In the genomic region with DNA sequence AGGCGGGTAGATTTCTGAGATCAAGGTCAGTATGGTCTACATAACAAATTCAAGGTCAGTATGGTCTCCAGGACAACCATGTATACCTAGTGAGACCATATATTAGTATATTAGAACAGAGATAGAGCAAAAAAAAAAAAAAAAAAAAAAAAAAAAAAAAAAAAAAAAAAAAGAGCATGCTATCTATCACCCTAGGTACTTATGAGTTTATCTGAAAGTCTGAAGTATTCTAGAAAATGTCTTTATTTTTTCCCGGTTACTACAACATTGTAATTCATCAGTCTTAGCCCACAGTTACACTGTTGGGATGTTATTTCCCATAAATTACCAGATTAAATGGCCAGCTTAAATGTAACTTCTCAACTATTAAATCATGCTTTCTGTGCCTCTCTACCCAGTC, we compare ENCODE assay signal across 25 mouse cellular contexts. TPM values are rescaled to one million over a fixed set of nuclear protein-coding genes. Genes with fewer than 3 reads are reported as not detected.
A peak's percentile ranks its signal among the peaks of the same experiment; 100 is the strongest.
DNase-seq lines count a peak whose midpoint lies in the region; ATAC-seq and TF ChIP-seq lines count a peak whose summit lies in the region.
"Had no signal": no experiment of that assay in that cellular context is flagged by ENCODE, and none has a peak within 500 bp of the region (broad histone marks: within the 10 kb centered on the region; RNA-seq: fewer than 3 reads in every experiment).

No protein-coding gene starts in this region.

- dilution Hi-C loops in CH12.LX (cut with MboI; ENCODE audit: extremely low pct_ligation_motif_present, extremely low pct_unique_long_range_greater_than_20kb, low sequenced_read_pairs): no loop called here

- DNase-seq in liver: no peak
- DNase-seq in liver, postnatal 0 days: no peak
- no peak for DNase-seq in CH12.LX (ENCODE audit: extremely low read depth)
- DNase-seq in yolk sac, embryonic 10.5 days (ENCODE audit: low spot score): no peak
- DNase-seq: adrenal gland, adult 8-10 months; adrenal gland, postnatal 14 days; B cell, adult 2 months; cerebellum, adult 11 months; cerebellum, adult 18-20 months; cerebellum, adult 8-10 months; cerebellum, adult 9-11 months; cerebellum, postnatal 14 days; cerebellum, postnatal 36 days; embryo, embryonic 11 days had no signal

- no peak overlapping the region for H3K4me3 ChIP-seq in liver, embryonic 12.5 days
- no peak overlapping the region for H3K4me3 ChIP-seq in liver, embryonic 15.5 days (replicated peaks)
- H3K4me3 ChIP-seq in liver, postnatal 0 days (ENCODE audit: low read depth, low read length): no peak overlapping the region
- no peak overlapping the region for H3K4me3 ChIP-seq in CH12.LX (replicated peaks in 1 of 3; ENCODE audit: low read depth in 2 of 3, low read length in 2 of 3, poor library complexity in 1 of 3)
- H3K4me3 ChIP-seq: embryonic facial prominence, embryonic 13.5 days; embryonic facial prominence, embryonic 15.5 days; forebrain, embryonic 10.5 days; forebrain, embryonic 12.5 days had no signal

- H3K27me3 ChIP-seq in liver, embryonic 12.5 days (replicated peaks): no peaks in the 10 kb centered on the region
- H3K27me3 ChIP-seq in liver, embryonic 15.5 days: no peaks in the 10 kb centered on the region
- H3K27me3 ChIP-seq in liver, postnatal 0 days (ENCODE audit: insufficient read depth, low read length): no peaks in the 10 kb centered on the region
- H3K27me3 ChIP-seq in CH12.LX (replicated peaks): no peaks in the 10 kb centered on the region
- H3K27me3 ChIP-seq: embryonic facial prominence, embryonic 13.5 days; embryonic facial prominence, embryonic 15.5 days; forebrain, embryonic 12.5 days; Patski had no signal

- TF ChIP-seq RAD21 in CH12.LX (IDR thresholded peaks at IDR 0.05; ENCODE audit: low read depth, low read length): no peak

- ATAC-seq in liver, embryonic 12.5 days: no peak
- ATAC-seq in liver, embryonic 15.5 days (ENCODE audit: insufficient read depth): no peak
- no peak for ATAC-seq in liver, postnatal 0 days
- ATAC-seq: activated CD4-positive, CD25-positive, alpha-beta regulatory T cell, adult 4 months; CD4-positive, CD25-positive, alpha-beta regulatory T cell, adult 4 months; forebrain, embryonic 14.5 days; forebrain, embryonic 16.5 days; Patski had no signal

- H3K27ac ChIP-seq in liver, embryonic 12.5 days: peak overlapping the region; percentile 81; the same call in 1 of the 2 replicates
- 0 out of 2 replicates have a peak overlapping the region, but pooled peaks have one; percentile 64 for H3K27ac ChIP-seq in liver, embryonic 15.5 days (replicated peaks)
- no peak overlapping the region for H3K27ac ChIP-seq in liver, postnatal 0 days (ENCODE audit: low read depth)
- H3K27ac ChIP-seq in CH12.LX (ENCODE audit: insufficient read depth, low read depth): no peak overlapping the region
- H3K27ac ChIP-seq: embryonic facial prominence, embryonic 13.5 days; embryonic facial prominence, embryonic 15.5 days; forebrain, embryonic 10.5 days; forebrain, embryonic 12.5 days had no signal

- TF ChIP-seq EP300 in liver, postnatal 0 days (IDR thresholded peaks at IDR 0.05; ENCODE audit: low read depth): no peak
- TF ChIP-seq EP300 in CH12.LX (IDR thresholded peaks at IDR 0.05; ENCODE audit: low read length): no peak

- in situ Hi-C loops in CH12.LX (cut with MboI; ENCODE audit: low pct_ligation_motif_present, low pct_unique_long_range_greater_than_20kb, low sequenced_read_pairs): loop anchor here (25.0 kb wide), 1 partner anchor 432 kb away; no protein-coding TSS in a partner anchor

- no peak overlapping the region for H3K9ac ChIP-seq in liver, embryonic 12.5 days
- no peak overlapping the region for H3K9ac ChIP-seq in liver, embryonic 15.5 days
- H3K9ac ChIP-seq in liver, postnatal 0 days (replicated peaks): no peak overlapping the region
- H3K9ac ChIP-seq in CH12.LX (ENCODE audit: insufficient read depth, low read depth): no peak overlapping the region
- H3K9ac ChIP-seq: embryonic facial prominence, embryonic 13.5 days; embryonic facial prominence, embryonic 15.5 days; forebrain, embryonic 12.5 days had no signal

- 0 out of 2 replicates have a peak overlapping the region, but pooled peaks have one; percentile 38 for H3K4me2 ChIP-seq in liver, embryonic 12.5 days
- H3K4me2 ChIP-seq in liver, embryonic 15.5 days: no peak overlapping the region; the same call in 1 of the 2 replicates
- no peak overlapping the region for H3K4me2 ChIP-seq in liver, postnatal 0 days (ENCODE audit: low read depth, low read length)
- H3K4me2 ChIP-seq in CH12.LX (ENCODE audit: insufficient read depth, low read depth, poor library complexity, severe bottlenecking): no peak overlapping the region
- H3K4me2 ChIP-seq: embryonic facial prominence, embryonic 13.5 days; embryonic facial prominence, embryonic 15.5 days; forebrain, embryonic 12.5 days had no signal

- peaks cover 55% of the 10 kb centered on the region for H3K4me1 ChIP-seq in liver, embryonic 12.5 days
- H3K4me1 ChIP-seq in liver, embryonic 15.5 days (replicated peaks): peaks cover 53% of the 10 kb centered on the region
- peaks cover 13% of the 10 kb centered on the region for H3K4me1 ChIP-seq in liver, postnatal 0 days (ENCODE audit: insufficient read depth)
- H3K4me1 ChIP-seq in CH12.LX (ENCODE audit: control insufficient read depth in 1 of 2, insufficient read depth in 2 of 2): peaks cover 5 to 7% of the 10 kb centered on the region in 2 experiments
- H3K4me1 ChIP-seq: embryonic facial prominence, embryonic 13.5 days; embryonic facial prominence, embryonic 15.5 days had no signal

- peaks cover 40% of the 10 kb centered on the region for H3K36me3 ChIP-seq in liver, embryonic 12.5 days
- peaks cover 33% of the 10 kb centered on the region for H3K36me3 ChIP-seq in liver, embryonic 15.5 days (replicated peaks)
- peaks cover 40% of the 10 kb centered on the region for H3K36me3 ChIP-seq in liver, postnatal 0 days (replicated peaks; ENCODE audit: insufficient read depth, low read length)
- H3K36me3 ChIP-seq in CH12.LX (replicated peaks in 1 of 2; ENCODE audit: control insufficient read depth in 1 of 2, insufficient read depth in 1 of 2, low read length in 1 of 2): peaks cover 27 to 50% of the 10 kb centered on the region in 2 experiments

- peaks cover 48% of the 10 kb centered on the region for H3K79me2 ChIP-seq in CH12.LX (replicated peaks; ENCODE audit: control insufficient read depth, extremely low read depth, insufficient read depth, poor library complexity, severe bottlenecking)

- 69% methylated on average over 2 of the region's 2 CpGs for WGBS in liver, embryonic 12.5 days (ENCODE audit: insufficient replicate concordance)
- WGBS in liver, embryonic 15.5 days (ENCODE audit: insufficient replicate concordance): 62% methylated on average over 2 of the region's 2 CpGs
- 75% methylated on average over 2 of the region's 2 CpGs for WGBS in liver, postnatal 0 days (ENCODE audit: insufficient replicate concordance)

- TF ChIP-seq CTCF in liver, postnatal 0 days (IDR thresholded peaks at IDR 0.05; ENCODE audit: low read depth): no peak
- TF ChIP-seq CTCF in CH12.LX (conservative IDR thresholded peaks at IDR 0.05 in 1 of 2, IDR thresholded peaks at IDR 0.05 in 1 of 2; ENCODE audit: low read depth in 2 of 2, low read length in 2 of 2): no peak

- no peaks in the 10 kb centered on the region for H3K9me3 ChIP-seq in liver, embryonic 12.5 days (replicated peaks)
- no peaks in the 10 kb centered on the region for H3K9me3 ChIP-seq in liver, embryonic 15.5 days (replicated peaks)
- H3K9me3 ChIP-seq in liver, postnatal 0 days (ENCODE audit: low read length): no peaks in the 10 kb centered on the region
- H3K9me3 ChIP-seq in CH12.LX (replicated peaks; ENCODE audit: low read length): no peaks in the 10 kb centered on the region
- H3K9me3 ChIP-seq: embryonic facial prominence, embryonic 13.5 days; embryonic facial prominence, embryonic 15.5 days; forebrain, embryonic 10.5 days; forebrain, embryonic 12.5 days had no signal

- TF ChIP-seq POLR2A in CH12.LX (IDR thresholded peaks at IDR 0.05; ENCODE audit: low read depth, low read length): no peak

TF ChIP-seq in CH12.LX, 34 proteins besides CTCF, POLR2A, EP300 and RAD21:
- TF ChIP-seq ZMIZ1 (IDR thresholded peaks at IDR 0.05; ENCODE audit: low read depth, low read length): no peak
- TF ChIP-seq KAT2A (IDR thresholded peaks at IDR 0.05; ENCODE audit: insufficient replicate concordance, low read length): no peak
- peak; percentile 53; the same call in 1 of the 2 replicates for TF ChIP-seq ZNF384 (IDR thresholded peaks at IDR 0.05; ENCODE audit: low read depth, low read length)
TF ChIP-seq in CH12.LX: peak in this region for 1.

RNA-seq across cellular contexts. Expression of gene Hbp1, which starts 5.9 kb away (rescaled TPM):
- 33.7 and 36.6 TPM in 2 replicates for polyA plus RNA-seq in liver, embryonic 12.5 days (2016; fragmentation: Nextera tagmentation; extraction: Ambion mirVana)
- 44.7 and 46.7 TPM in 2 replicates for polyA plus RNA-seq in liver, embryonic 15.5 days (2015; fragmentation: Nextera tagmentation; extraction: Ambion mirVana)
- polyA plus RNA-seq in liver, postnatal 0 days (2015; fragmentation: Nextera tagmentation; extraction: Ambion mirVana): 47.3 and 50.1 TPM in 2 replicates
- total RNA-seq in CH12.LX (2012; rRNA removed) (11.2 and 17.0 TPM in 2 replicates), CH12.LX (2014; rRNA removed) (24.4 and 32.7 TPM in 2 replicates)
- 13.9 and 16.0 TPM in 2 replicates for polyA plus RNA-seq in CH12.LX (2012; ENCODE audit: insufficient read length, low read depth)

Comparison
In these comparisons a context has a peak if more than half of its experiments do, and no peak if none do; other contexts are left out.
1. H3K27ac ChIP-seq: peak in liver, embryonic 12.5 days (single experiment) and liver, embryonic 15.5 days (single experiment); none in liver, postnatal 0 days (single experiment) and CH12.LX (single experiment).